13 mouse cellular contexts compared by ENCODE assay signal in the genomic region with DNA sequence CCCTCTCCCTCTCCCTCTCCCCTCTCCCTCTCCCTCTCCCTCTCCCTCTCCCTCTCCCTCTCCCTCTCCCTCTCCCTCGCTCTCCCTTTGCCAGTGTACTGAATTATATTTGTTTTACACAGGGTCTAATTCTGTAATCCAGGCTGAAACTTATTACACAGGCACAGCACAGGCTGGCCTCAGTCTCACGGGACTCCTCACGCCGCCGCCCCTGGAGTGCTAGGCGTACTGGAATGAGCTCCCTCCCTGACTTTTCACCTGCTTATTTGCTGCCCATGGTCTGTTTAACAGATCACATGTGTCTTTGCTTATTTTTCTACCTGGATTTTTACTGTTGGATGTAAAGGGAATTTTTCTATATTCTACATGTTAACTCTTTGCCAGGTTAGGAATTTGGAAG.
"Had no signal": no experiment of that assay in that cellular context is flagged by ENCODE, and none has a peak within 500 bp of the region (broad histone marks: within the 10 kb centered on the region; RNA-seq: fewer than 3 reads in every experiment).

No protein-coding gene starts in this region.

- H3K36me3 ChIP-seq: liver, embryonic 13.5 days; lung, embryonic 15.5 days; midbrain, embryonic 12.5 days had no signal

- H3K4me2 ChIP-seq: liver, embryonic 13.5 days; lung, embryonic 15.5 days; midbrain, embryonic 12.5 days had no signal

- H3K4me3 ChIP-seq: left cerebral cortex, adult 2 months; liver, embryonic 13.5 days; lung, embryonic 15.5 days; megakaryocyte, embryonic 14.5 days; midbrain, embryonic 12.5 days had no signal

- ATAC-seq: liver, postnatal 0 days had no signal

- H3K27me3 ChIP-seq: lung, embryonic 15.5 days; midbrain, embryonic 12.5 days had no signal

- H3K27ac ChIP-seq: left cerebral cortex, adult 2 months; liver, embryonic 13.5 days; lung, embryonic 15.5 days; macrophage; midbrain, embryonic 12.5 days had no signal

- H3K9ac ChIP-seq: liver, embryonic 13.5 days; liver, postnatal 0 days; lung, embryonic 15.5 days; midbrain, embryonic 12.5 days had no signal

- H3K9me3 ChIP-seq: liver, embryonic 13.5 days; lung, embryonic 15.5 days; midbrain, embryonic 12.5 days had no signal

- DNase-seq: kidney, postnatal 14 days; liver; liver, embryonic 13.5 days; liver, postnatal 0 days; lung, postnatal 14 days; right cerebral cortex, adult 18-20 months; right cerebral cortex, postnatal 25 days; thymus, postnatal 4 days had no signal

- H3K4me1 ChIP-seq: liver, embryonic 13.5 days; lung, embryonic 15.5 days; megakaryocyte, embryonic 14.5 days; midbrain, embryonic 12.5 days had no signal
